Mouse (Mus musculus) liver, adult 2 months (tissue): ENCODE data around the gene Iqcf4.

ENCODE experiments used
- CTCF ChIP-seq: fragments of 200-500 bp; IDR thresholded peaks from 2 replicates; pipeline ENCODE4 v1.5.1; 2011; ENCODE audit warnings: low read depth, low read length, control low read depth
- POLR2A ChIP-seq: fragments of 200-500 bp; IDR thresholded peaks from 2 replicates; pipeline ENCODE4 v1.6.1; 2011; ENCODE audit warnings: low read length, control low read depth; ENCODE audit not compliant: insufficient read depth; ENCODE audit errors: extremely low read depth

GRCm38 (mm10) chr9:106561531-106561930 is 9.3 kb downstream of the Iqcf4 start, which contains the start of gene Iqcf3:
- TF ChIP-seq CTCF (no peak), POLR2A (no peak)
